Mouse (Mus musculus): ENCODE data around the gene Chn1. TPM values are rescaled to one million over a fixed set of nuclear protein-coding genes. Genes with fewer than 3 reads are reported as not detected.

Chn1 gene
- 7.6 and 15.2 TPM in 2 replicates for polyA plus RNA-seq (2012; rRNA removed)

DNA sequence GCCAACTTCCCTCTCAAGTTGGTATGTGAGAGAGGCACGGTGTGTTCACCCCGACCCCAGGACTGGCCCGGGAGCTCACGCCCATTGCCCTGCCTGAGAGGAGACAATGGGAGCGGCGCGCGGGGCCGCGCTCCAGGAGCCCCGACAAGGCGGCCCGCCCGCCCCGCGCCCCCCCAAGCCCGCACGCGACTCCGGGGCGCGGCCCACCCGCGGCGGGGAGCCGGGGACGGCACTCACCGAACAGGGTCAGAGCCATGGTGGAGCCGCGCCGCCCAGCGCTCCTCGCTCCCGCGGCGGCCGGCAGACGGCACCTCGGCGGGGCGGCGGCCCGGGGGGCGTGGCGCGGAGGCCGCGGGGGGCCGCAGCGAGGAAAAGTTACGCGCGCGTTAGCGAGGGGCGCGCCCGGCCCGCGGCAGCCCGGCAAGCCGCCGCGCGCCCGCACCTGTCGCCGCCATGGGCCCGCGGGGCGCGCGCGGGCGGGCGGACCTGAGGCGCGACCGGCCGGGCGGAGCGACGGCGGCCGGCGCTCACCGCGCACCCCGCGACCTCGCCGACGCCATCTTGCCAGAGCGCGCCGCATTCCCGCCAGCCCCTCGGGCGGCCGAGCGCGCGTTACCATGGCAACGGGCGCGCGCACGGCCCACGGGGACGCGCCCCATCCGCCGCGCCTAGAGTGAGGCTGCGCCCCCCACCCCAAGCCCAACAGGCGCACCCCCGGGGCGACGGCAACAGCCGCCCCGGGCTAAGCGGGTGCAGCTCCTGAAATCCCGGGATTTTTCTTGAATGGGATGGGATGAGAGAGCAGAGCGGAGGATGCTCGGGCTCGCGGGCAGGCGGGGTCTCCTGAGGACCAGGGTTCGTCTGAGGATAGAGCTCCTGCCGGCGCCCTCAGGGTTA lies at the start of gene Chn1:
Chn1 (minus strand) TSS at position 561 of the 897 bp plus-strand sequence.

GRCm38 (mm10) chr2:73580166-73580565 lies 195.0 kb downstream of the Chn1 start, which contains the start of gene Chrna1:
Gene Chrna1 (minus strand): TSS chr2:73580338.

Other genes with a start within 250 kb of the Chn1 start
- gene Wipf1, start 245.6 kb downstream of the Chn1 start, polyA plus RNA-seq (2012; rRNA removed): 7.7 and 8.8 TPM in 2 replicates
- not detected in 2 replicates for gene Chrna1, start 195.0 kb downstream of the Chn1 start, polyA plus RNA-seq (2012; rRNA removed)
- gene Atf2, start 117.3 kb upstream of the Chn1 start, polyA plus RNA-seq (2012; rRNA removed): 5.9 and 9.8 TPM in 2 replicates
- 633 and 798 TPM in 2 replicates for gene Atp5g3, start 136.0 kb upstream of the Chn1 start, polyA plus RNA-seq (2012; rRNA removed)